Mouse (Mus musculus) gastrocnemius, postnatal 10 days (tissue): ENCODE results near the gene Rnaseh2b. TPM values are rescaled to one million over a fixed set of nuclear protein-coding genes. Genes with fewer than 3 reads are reported as not detected.

Source experiments
- DNase-seq: peaks from one replicate; pipeline ENCODE4 v3.0.0; 2021; ENCODE audit warnings: mixed read lengths
- total RNA-seq, 2 experiments: library from RNA; stranded (reverse); gene quantifications; 2 replicates each; pipeline ENCODE4 v1.2.3; 2021

The Rnaseh2b gene
- total RNA-seq, 2 experiments from 2014 or later = 8.8 to 11.7 TPM

- no peak for DNase-seq
These were observed 69.0 kb downstream of the Rnaseh2b start for GRCm38 (mm10) chr14:62361263-62361980.

- no peak for DNase-seq
These were observed 71.4 kb downstream of the Rnaseh2b start for GRCm38 (mm10) chr14:62363774-62364173.

- peak; percentile 22 for DNase-seq
These were observed 78.4 kb downstream of the Rnaseh2b start for GRCm38 (mm10) chr14:62370819-62371218.

- no peak for DNase-seq
These were observed 81.6 kb downstream of the Rnaseh2b start for GRCm38 (mm10) chr14:62374001-62374400.

GRCm38 (mm10) chr14:62375694-62376093 is 83.3 kb downstream of the Rnaseh2b start:
- DNase-seq = no peak

GRCm38 (mm10) chr14:62376115-62376514 is 83.7 kb downstream of the Rnaseh2b start:
- DNase-seq = no peak

- no peak for DNase-seq
These were observed 87.0 kb downstream of the Rnaseh2b start for GRCm38 (mm10) chr14:62379391-62379790.

GRCm38 (mm10) chr14:62380606-62381005 is 88.2 kb downstream of the Rnaseh2b start:
- DNase-seq = no peak

GRCm38 (mm10) chr14:62383109-62383508 is 90.7 kb downstream of the Rnaseh2b start:
- no peak for DNase-seq

- no peak for DNase-seq
These were observed 91.5 kb downstream of the Rnaseh2b start for GRCm38 (mm10) chr14:62383786-62384299.

- DNase-seq = no peak
These were observed 96.8 kb downstream of the Rnaseh2b start for GRCm38 (mm10) chr14:62389064-62389728.

- DNase-seq = peak; percentile 10
These were observed 97.5 kb downstream of the Rnaseh2b start for GRCm38 (mm10) chr14:62389729-62390536.

- DNase-seq = no peak
These were observed 100.4 kb downstream of the Rnaseh2b start for GRCm38 (mm10) chr14:62392754-62393153.

GRCm38 (mm10) chr14:62395346-62395745 is 103.0 kb downstream of the Rnaseh2b start:
- no peak for DNase-seq

GRCm38 (mm10) chr14:62416007-62416741 is 123.8 kb downstream of the Rnaseh2b start:
- no peak for DNase-seq

- DNase-seq = no peak
These were observed 124.3 kb downstream of the Rnaseh2b start for GRCm38 (mm10) chr14:62416742-62417134.

GRCm38 (mm10) chr14:62417501-62417900 is 125.1 kb downstream of the Rnaseh2b start:
- DNase-seq = no peak

GRCm38 (mm10) chr14:62422265-62422664 is 129.9 kb downstream of the Rnaseh2b start:
- DNase-seq = no peak
